Mouse (Mus musculus): ENCODE measurements around the gene Ces2f. TPM values are rescaled to one million over a fixed set of nuclear protein-coding genes. Genes with fewer than 3 reads are reported as not detected.
"Not testable (repeated sequence)": the region's sequence is repeated elsewhere in the genome, so short reads cannot be mapped to it uniquely, and the experiment has no call there.

Gene Ces2f
- polyA plus RNA-seq (2012; rRNA removed) = 5.1 TPM in 1 of 2 replicates, not detected in the other

- WGBS = 66% methylated on average over 4 of the region's 4 CpGs
- Histone ChIP-seq H3K4me1 (ENCODE audit: control insufficient read depth, insufficient read depth, low read length) (no peaks in the 10 kb centered on the region), H3K4me3 (replicated peaks; ENCODE audit: extremely low read depth, low read depth, low read length) (no peak within 1 kb of the TSS)
- TF ChIP-seq POLR2A (IDR thresholded peaks at IDR 0.05; ENCODE audit: borderline replicate concordance, extremely low read depth, low read depth, low read length) (no peak), CTCF (IDR thresholded peaks at IDR 0.05; ENCODE audit: insufficient read depth, low read length) (no peak)
- DNase-seq = no peak
Measured at GRCm38 (mm10) chr8:104947056-104947455, at the start of gene Ces2f. Gene Ces2f (plus strand): TSS chr8:104947356.

GRCm38 (mm10) chr8:104901746-104902145, 45.4 kb upstream of the Ces2f start:
- Histone ChIP-seq H3K4me1 (ENCODE audit: control insufficient read depth, insufficient read depth, low read length) (no peaks in the 10 kb centered on the region), H3K4me3 (replicated peaks; ENCODE audit: extremely low read depth, low read depth, low read length) (no peak overlapping the region)
- no peak for DNase-seq
- TF ChIP-seq CTCF (IDR thresholded peaks at IDR 0.05; ENCODE audit: insufficient read depth, low read length) (no peak), POLR2A (IDR thresholded peaks at IDR 0.05; ENCODE audit: borderline replicate concordance, extremely low read depth, low read depth, low read length) (no peak)
- 59% methylated on average over 2 of the region's 2 CpGs for WGBS

GRCm38 (mm10) chr8:104907111-104907510, 40.0 kb upstream of the Ces2f start:
- 39% methylated on average over 1 of the region's 1 CpGs for WGBS

GRCm38 (mm10) chr8:104909021-104909420, 38.1 kb upstream of the Ces2f start:
- peak; percentile 10 for DNase-seq
- H3K4me3 ChIP-seq (replicated peaks; ENCODE audit: extremely low read depth, low read depth, low read length); H3K4me1 ChIP-seq (ENCODE audit: control insufficient read depth, insufficient read depth, low read length): not testable (repeated sequence)
- WGBS = 60% methylated on average over 1 of the region's 1 CpGs

More at GRCm38 (mm10) chr8:104907111-104907510, 40.0 kb upstream of the Ces2f start:
- DNase-seq = no peak
- Histone ChIP-seq H3K4me3 (replicated peaks; ENCODE audit: extremely low read depth, low read depth, low read length) (no peak overlapping the region), H3K4me1 (ENCODE audit: control insufficient read depth, insufficient read depth, low read length) (no peaks in the 10 kb centered on the region)
- TF ChIP-seq CTCF (IDR thresholded peaks at IDR 0.05; ENCODE audit: insufficient read depth, low read length) (no peak), POLR2A (IDR thresholded peaks at IDR 0.05; ENCODE audit: borderline replicate concordance, extremely low read depth, low read depth, low read length) (no peak)

GRCm38 (mm10) chr8:104909651-104910050, 37.5 kb upstream of the Ces2f start:
- not testable (repeated sequence) for H3K4me3 ChIP-seq (replicated peaks; ENCODE audit: extremely low read depth, low read depth, low read length); DNase-seq; H3K4me1 ChIP-seq (ENCODE audit: control insufficient read depth, insufficient read depth, low read length)
- 91% methylated on average over 10 of the region's 10 CpGs for WGBS

- H3K4me3 ChIP-seq (replicated peaks; ENCODE audit: extremely low read depth, low read depth, low read length) = no peak within 1 kb of the TSS
- 37% methylated on average over 5 of the region's 5 CpGs for WGBS
- no peak for DNase-seq
- H3K4me1 ChIP-seq (ENCODE audit: control insufficient read depth, insufficient read depth, low read length) = peaks cover 5% of the 10 kb centered on the region; the same call in 1 of the 2 replicates
- TF ChIP-seq POLR2A (IDR thresholded peaks at IDR 0.05; ENCODE audit: borderline replicate concordance, extremely low read depth, low read depth, low read length) (no peak), CTCF (IDR thresholded peaks at IDR 0.05; ENCODE audit: insufficient read depth, low read length) (no peak)
Measured at GRCm38 (mm10) chr8:104925972-104926596, 21.1 kb upstream of the Ces2f start, which contains the start of gene Ces2e. Gene Ces2e (plus strand): TSS chr8:104926260.

- no peak for TF ChIP-seq CTCF (IDR thresholded peaks at IDR 0.05; ENCODE audit: insufficient read depth, low read length)
- no peak for TF ChIP-seq POLR2A (IDR thresholded peaks at IDR 0.05; ENCODE audit: borderline replicate concordance, extremely low read depth, low read depth, low read length)
- Histone ChIP-seq H3K4me1 (ENCODE audit: control insufficient read depth, insufficient read depth, low read length) (peaks cover 5% of the 10 kb centered on the region; the same call in 1 of the 2 replicates), H3K4me3 (replicated peaks; ENCODE audit: extremely low read depth, low read depth, low read length) (no peak overlapping the region)
- 86% methylated on average over 3 of the region's 3 CpGs for WGBS
- DNase-seq = no peak
Measured at GRCm38 (mm10) chr8:104927301-104927700, 19.9 kb upstream of the Ces2f start.

GRCm38 (mm10) chr8:104944665-104945064, 2.5 kb upstream of the Ces2f start:
- TF ChIP-seq POLR2A (IDR thresholded peaks at IDR 0.05; ENCODE audit: borderline replicate concordance, extremely low read depth, low read depth, low read length) = no peak
- TF ChIP-seq CTCF (IDR thresholded peaks at IDR 0.05; ENCODE audit: insufficient read depth, low read length) = no peak
- 74% methylated on average over 2 of the region's 2 CpGs for WGBS
- DNase-seq = no peak
- no peak overlapping the region for H3K4me3 ChIP-seq (replicated peaks; ENCODE audit: extremely low read depth, low read depth, low read length)
- no peaks in the 10 kb centered on the region for H3K4me1 ChIP-seq (ENCODE audit: control insufficient read depth, insufficient read depth, low read length)

GRCm38 (mm10) chr8:104949031-104949430, 1.9 kb downstream of the Ces2f start:
- Histone ChIP-seq H3K4me3 (replicated peaks; ENCODE audit: extremely low read depth, low read depth, low read length) (no peak overlapping the region), H3K4me1 (ENCODE audit: control insufficient read depth, insufficient read depth, low read length) (no peaks in the 10 kb centered on the region)
- no peak for DNase-seq
- WGBS = 65% methylated on average over 5 of the region's 5 CpGs
- TF ChIP-seq CTCF (IDR thresholded peaks at IDR 0.05; ENCODE audit: insufficient read depth, low read length) (no peak), POLR2A (IDR thresholded peaks at IDR 0.05; ENCODE audit: borderline replicate concordance, extremely low read depth, low read depth, low read length) (no peak)

GRCm38 (mm10) chr8:104961537-104961961, 14.4 kb downstream of the Ces2f start, which contains the start of gene Ces2g:
Gene Ces2g (plus strand): TSS chr8:104961718.
- TF ChIP-seq POLR2A (IDR thresholded peaks at IDR 0.05; ENCODE audit: borderline replicate concordance, extremely low read depth, low read depth, low read length) (no peak), CTCF (IDR thresholded peaks at IDR 0.05; ENCODE audit: insufficient read depth, low read length) (no peak)
- WGBS = 27% methylated on average over 5 of the region's 5 CpGs
- Histone ChIP-seq H3K4me1 (ENCODE audit: control insufficient read depth, insufficient read depth, low read length) (no peaks in the 10 kb centered on the region), H3K4me3 (replicated peaks; ENCODE audit: extremely low read depth, low read depth, low read length) (peak within 1 kb of the TSS; percentile 10)
- peak; percentile 19 for DNase-seq
